Mouse (Mus musculus): ENCODE data around the gene Syt13. TPM values are rescaled to one million over a fixed set of nuclear protein-coding genes. Genes with fewer than 3 reads are reported as not detected.
A peak's percentile ranks its signal among the peaks of the same experiment; 100 is the strongest.

The Syt13 gene
- polyA plus RNA-seq, 1 experiment from 2014 or later: 4.7 TPM

GRCm38 (mm10) chr2:92917405-92918142 lies 2.7 kb downstream of the Syt13 start:
- no peaks in the 10 kb centered on the region for H3K36me3 ChIP-seq (ENCODE audit: insufficient read depth, low read length)
- peaks cover 9% of the 10 kb centered on the region for H3K27me3 ChIP-seq (ENCODE audit: insufficient read depth, low read length)
- ATAC-seq (replicated peaks; ENCODE audit: low FRiP score, low read depth) (no peak), DNase-seq (ENCODE audit: low spot score) (peak; percentile 80)
- peaks cover 18% of the 10 kb centered on the region for H3K4me1 ChIP-seq (replicated peaks; ENCODE audit: insufficient read depth, low read length)
- WGBS: 23% methylated on average over 7 of the region's 7 CpGs
- H3K9ac ChIP-seq (ENCODE audit: low read depth, low read length): no peak overlapping the region
- 0 out of 2 replicates have a peak overlapping the region, but pooled peaks have one; percentile 5 for H3K27ac ChIP-seq
- H3K4me3 ChIP-seq (replicated peaks; ENCODE audit: low read depth, low read length): no peak overlapping the region
- no peaks in the 10 kb centered on the region for H3K9me3 ChIP-seq (replicated peaks; ENCODE audit: low read length)
- TF ChIP-seq CTCF (IDR thresholded peaks at IDR 0.05; ENCODE audit: low read depth): no peak
- no peak overlapping the region for H3K4me2 ChIP-seq (ENCODE audit: low read length)

DNA sequence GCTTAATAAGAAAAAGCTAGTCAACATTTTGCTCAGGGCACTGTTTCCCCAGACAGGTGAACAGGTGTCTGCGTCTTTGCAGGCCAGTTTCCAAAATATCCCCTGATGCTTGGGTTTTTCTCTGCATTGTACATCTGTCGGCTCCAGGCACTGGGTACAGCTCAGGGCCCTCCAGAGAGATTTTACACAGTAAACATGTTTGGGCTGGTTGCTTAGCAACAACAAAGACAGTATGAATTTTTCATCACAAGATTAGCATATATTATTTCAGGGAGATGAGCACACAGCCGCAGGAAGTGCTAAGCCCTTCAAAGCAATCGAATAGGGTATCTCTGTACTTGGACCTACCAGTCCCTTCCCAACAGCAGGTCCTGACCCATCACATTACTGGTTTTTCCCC lies 5.8 kb downstream of the Syt13 start:
- no peak for TF ChIP-seq CTCF (IDR thresholded peaks at IDR 0.05; ENCODE audit: low read depth)
- Histone ChIP-seq H3K4me3 (replicated peaks; ENCODE audit: low read depth, low read length) (no peak overlapping the region), H3K9ac (ENCODE audit: low read depth, low read length) (no peak overlapping the region), H3K36me3 (ENCODE audit: insufficient read depth, low read length) (no peaks in the 10 kb centered on the region), H3K27me3 (ENCODE audit: insufficient read depth, low read length) (no peaks in the 10 kb centered on the region), H3K4me1 (replicated peaks; ENCODE audit: insufficient read depth, low read length) (peaks cover 12% of the 10 kb centered on the region; the same call in 1 of the 2 replicates), H3K27ac (no peak overlapping the region), H3K9me3 (replicated peaks; ENCODE audit: low read length) (no peaks in the 10 kb centered on the region), H3K4me2 (ENCODE audit: low read length) (no peak overlapping the region)
- ATAC-seq (replicated peaks; ENCODE audit: low FRiP score, low read depth) (no peak), DNase-seq (ENCODE audit: low spot score) (no peak)
- WGBS: 92% methylated on average over 4 of the region's 4 CpGs

GRCm38 (mm10) chr2:92924677-92925259 lies 9.9 kb downstream of the Syt13 start:
- DNase-seq (ENCODE audit: low spot score): no peak
- WGBS: 70% methylated on average over 6 of the region's 6 CpGs
- H3K9me3 ChIP-seq (replicated peaks; ENCODE audit: low read length): no peaks in the 10 kb centered on the region
- H3K27ac ChIP-seq: no peak overlapping the region
- no peaks in the 10 kb centered on the region for H3K36me3 ChIP-seq (ENCODE audit: insufficient read depth, low read length)
- no peaks in the 10 kb centered on the region for H3K27me3 ChIP-seq (ENCODE audit: insufficient read depth, low read length)
- no peak for ATAC-seq (replicated peaks; ENCODE audit: low FRiP score, low read depth)
- no peak for TF ChIP-seq CTCF (IDR thresholded peaks at IDR 0.05; ENCODE audit: low read depth)
- H3K4me2 ChIP-seq (ENCODE audit: low read length): no peak overlapping the region
- H3K4me3 ChIP-seq (replicated peaks; ENCODE audit: low read depth, low read length): no peak overlapping the region
- H3K4me1 ChIP-seq (replicated peaks; ENCODE audit: insufficient read depth, low read length): no peaks in the 10 kb centered on the region
- H3K9ac ChIP-seq (ENCODE audit: low read depth, low read length): no peak overlapping the region

GRCm38 (mm10) chr2:92929696-92930095 lies 14.8 kb downstream of the Syt13 start:
- DNase-seq (ENCODE audit: low spot score) (no peak), ATAC-seq (replicated peaks; ENCODE audit: low FRiP score, low read depth) (no peak)
- H3K36me3 ChIP-seq (ENCODE audit: insufficient read depth, low read length): no peaks in the 10 kb centered on the region
- no peak overlapping the region for H3K4me3 ChIP-seq (replicated peaks; ENCODE audit: low read depth, low read length)
- no peak overlapping the region for H3K9ac ChIP-seq (ENCODE audit: low read depth, low read length)
- H3K4me2 ChIP-seq (ENCODE audit: low read length): no peak overlapping the region
- TF ChIP-seq CTCF (IDR thresholded peaks at IDR 0.05; ENCODE audit: low read depth): no peak
- H3K9me3 ChIP-seq (replicated peaks; ENCODE audit: low read length): no peaks in the 10 kb centered on the region
- 78% methylated on average over 5 of the region's 5 CpGs for WGBS
- no peaks in the 10 kb centered on the region for H3K4me1 ChIP-seq (replicated peaks; ENCODE audit: insufficient read depth, low read length)
- H3K27ac ChIP-seq: no peak overlapping the region
- no peaks in the 10 kb centered on the region for H3K27me3 ChIP-seq (ENCODE audit: insufficient read depth, low read length)

DNA sequence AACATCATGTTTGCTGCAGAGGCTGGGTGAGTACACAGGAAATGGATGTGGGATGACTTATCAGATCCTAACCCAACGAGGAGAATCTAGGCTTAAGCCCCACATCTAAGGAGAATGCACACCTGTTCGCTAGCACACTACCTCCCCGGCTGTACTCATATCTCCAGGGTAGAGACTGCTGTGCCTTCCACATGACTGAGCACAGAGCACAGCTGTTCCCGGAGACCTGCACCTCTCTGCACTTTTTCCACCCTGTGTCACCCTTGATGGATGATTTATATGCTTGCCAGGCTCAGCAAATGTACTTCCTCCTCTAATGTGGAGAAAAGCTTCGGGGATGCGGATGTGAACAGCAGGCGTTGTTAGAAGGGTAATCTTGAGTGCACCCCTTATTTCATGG lies 16.2 kb downstream of the Syt13 start:
- no peak overlapping the region for H3K4me2 ChIP-seq (ENCODE audit: low read length)
- H3K36me3 ChIP-seq (ENCODE audit: insufficient read depth, low read length): no peaks in the 10 kb centered on the region
- no peaks in the 10 kb centered on the region for H3K9me3 ChIP-seq (replicated peaks; ENCODE audit: low read length)
- DNase-seq (ENCODE audit: low spot score): peak; percentile 19
- TF ChIP-seq CTCF (IDR thresholded peaks at IDR 0.05; ENCODE audit: low read depth): no peak
- no peaks in the 10 kb centered on the region for H3K4me1 ChIP-seq (replicated peaks; ENCODE audit: insufficient read depth, low read length)
- H3K4me3 ChIP-seq (replicated peaks; ENCODE audit: low read depth, low read length): no peak overlapping the region
- 30% methylated on average over 7 of the region's 7 CpGs for WGBS
- no peak overlapping the region for H3K9ac ChIP-seq (ENCODE audit: low read depth, low read length)
- H3K27me3 ChIP-seq (ENCODE audit: insufficient read depth, low read length): no peaks in the 10 kb centered on the region
- ATAC-seq (replicated peaks; ENCODE audit: low FRiP score, low read depth): 0 out of 2 replicates have a peak, but pooled peaks have one; percentile 40
- no peak overlapping the region for H3K27ac ChIP-seq

GRCm38 (mm10) chr2:92933379-92933778 lies 18.5 kb downstream of the Syt13 start:
- Histone ChIP-seq H3K36me3 (ENCODE audit: insufficient read depth, low read length) (no peaks in the 10 kb centered on the region), H3K9ac (ENCODE audit: low read depth, low read length) (no peak overlapping the region), H3K4me1 (replicated peaks; ENCODE audit: insufficient read depth, low read length) (no peaks in the 10 kb centered on the region), H3K9me3 (replicated peaks; ENCODE audit: low read length) (no peaks in the 10 kb centered on the region), H3K27ac (no peak overlapping the region), H3K4me3 (replicated peaks; ENCODE audit: low read depth, low read length) (no peak overlapping the region), H3K27me3 (ENCODE audit: insufficient read depth, low read length) (no peaks in the 10 kb centered on the region), H3K4me2 (ENCODE audit: low read length) (no peak overlapping the region)
- 88% methylated on average over 6 of the region's 6 CpGs for WGBS
- DNase-seq (ENCODE audit: low spot score) (no peak), ATAC-seq (replicated peaks; ENCODE audit: low FRiP score, low read depth) (no peak)
- TF ChIP-seq CTCF (IDR thresholded peaks at IDR 0.05; ENCODE audit: low read depth): no peak

Measured in kidney, postnatal 0 days (tissue).